19 mouse cellular contexts compared by ENCODE assay signal in genomic region chr12:102180371-102181074, GRCm38 (mm10). TPM values are rescaled to one million over a fixed set of nuclear protein-coding genes. Genes with fewer than 3 reads are reported as not detected.
"Had no signal": no experiment of that assay in that cellular context is flagged by ENCODE, and none has a peak within 500 bp of the region (broad histone marks: within the 10 kb centered on the region; RNA-seq: fewer than 3 reads in every experiment).

No protein-coding gene starts in this region.

- H3K9ac ChIP-seq: limb, embryonic 13.5 days; liver, embryonic 12.5 days; liver, embryonic 15.5 days; midbrain, embryonic 12.5 days had no signal

- H3K4me1 ChIP-seq: limb, embryonic 10.5 days; limb, embryonic 13.5 days; liver, embryonic 12.5 days; liver, embryonic 15.5 days; midbrain, embryonic 12.5 days had no signal

- H3K27ac ChIP-seq: kidney, postnatal 0 days; layer of hippocampus, adult 2 months; limb, embryonic 10.5 days; limb, embryonic 13.5 days; liver, embryonic 12.5 days; liver, embryonic 15.5 days; macrophage; midbrain, embryonic 12.5 days; stomach, postnatal 0 days had no signal

- H3K4me3 ChIP-seq: layer of hippocampus, adult 2 months; limb, embryonic 10.5 days; limb, embryonic 13.5 days; liver, embryonic 12.5 days; liver, embryonic 15.5 days; midbrain, embryonic 12.5 days had no signal

- DNase-seq: kidney, adult 2 months; kidney, postnatal 25 days; layer of hippocampus, adult 9-11 months; liver; right cerebral cortex, postnatal 14 days; right cerebral cortex, postnatal 4 days; thymus, postnatal 36 days had no signal

- H3K27me3 ChIP-seq: limb, embryonic 13.5 days; liver, embryonic 12.5 days; liver, embryonic 15.5 days; midbrain, embryonic 12.5 days had no signal

- H3K4me2 ChIP-seq: limb, embryonic 13.5 days; liver, embryonic 12.5 days; liver, embryonic 15.5 days; midbrain, embryonic 12.5 days had no signal

- ATAC-seq: intestine, postnatal 0 days; liver, embryonic 12.5 days; midbrain, embryonic 16.5 days had no signal

- H3K9me3 ChIP-seq: limb, embryonic 10.5 days; limb, embryonic 13.5 days; liver, embryonic 12.5 days; liver, embryonic 15.5 days; midbrain, embryonic 12.5 days had no signal

- H3K36me3 ChIP-seq: limb, embryonic 10.5 days; limb, embryonic 13.5 days; liver, embryonic 12.5 days; liver, embryonic 15.5 days; midbrain, embryonic 12.5 days had no signal

RNA-seq across cellular contexts. Expression of gene Slc24a4, which starts 52.0 kb away (rescaled TPM):
- polyA plus RNA-seq: kidney, embryonic 14.5 days; kidney, postnatal 0 days; limb, embryonic 10.5 days; liver, embryonic 12.5 days; macrophage had no signal
